Mouse (Mus musculus) kidney, embryonic 14.5 days (tissue): ENCODE results near the gene Snrpa. TPM values are rescaled to one million over a fixed set of nuclear protein-coding genes. Genes with fewer than 3 reads are reported as not detected.

Experiments
- ATAC-seq: fragments of 200-750 bp; cut with Nextera tagmentation; 2 replicates; pipeline ENCODE4 v1.8.0; 2017; ENCODE audit warnings: moderate number of reproducible peaks, mild to moderate bottlenecking, moderate TSS enrichment, moderate library complexity; ENCODE audit not compliant: low FRiP score, low TSS enrichment
- H3K27ac ChIP-seq: fragments of 300-500 bp; sonication (generic); 2 replicates; pipeline ENCODE4 v1.5.1; 2014; ENCODE audit warnings: low read depth, mild to moderate bottlenecking, low read length, moderate library complexity, mixed read lengths
- H3K27me3 ChIP-seq: fragments of 300-500 bp; sonication (generic); 2 replicates; pipeline ENCODE4 v1.6.1; 2014; ENCODE audit warnings: mild to moderate bottlenecking, low read length; ENCODE audit not compliant: control insufficient read depth, insufficient read depth
- H3K36me3 ChIP-seq: fragments of 300-500 bp; sonication (generic); 2 replicates; pipeline ENCODE4 v1.6.1; 2014; ENCODE audit warnings: low read length, mixed read lengths; ENCODE audit not compliant: control insufficient read depth, insufficient read depth
- H3K4me1 ChIP-seq: fragments of 300-500 bp; sonication (generic); 2 replicates; pipeline ENCODE4 v1.6.1; 2014; ENCODE audit warnings: low read length, mixed read lengths; ENCODE audit not compliant: control insufficient read depth, insufficient read depth
- H3K4me2 ChIP-seq: fragments of 300-500 bp; sonication (generic); replicated peaks from 2 replicates; pipeline ENCODE4 v1.6.1; 2014; ENCODE audit warnings: low read depth, mild to moderate bottlenecking, low read length
- H3K4me3 ChIP-seq: fragments of 300-500 bp; sonication (generic); 2 replicates; pipeline ENCODE4 v1.5.1; 2014; ENCODE audit warnings: mild to moderate bottlenecking, low read length
- H3K9ac ChIP-seq: fragments of 300-500 bp; sonication (generic); 2 replicates; pipeline ENCODE4 v1.6.1; 2014; ENCODE audit warnings: low read depth, mild to moderate bottlenecking, low read length, moderate library complexity
- H3K9me3 ChIP-seq: fragments of 300-500 bp; sonication (generic); 2 replicates; pipeline ENCODE4 v1.6.1; 2016; ENCODE audit warnings: low read length; ENCODE audit not compliant: control insufficient read depth
- WGBS: fragments of 180-500 bp; shearing (Covaris S2); extraction: QIAGEN DNeasy Blood & Tissue Kit; methylation state at CpG from one replicate; pipeline ENCODE4 v1.1.7; 2014; 5-methylcytosine and 5-hydroxymethylcytosine counted together
- polyA plus RNA-seq: library from polyadenylated mRNA; unstranded; fragments of >200 nt; fragmentation: Nextera tagmentation; extraction: Ambion mirVana; gene quantifications from 2 replicates; pipeline ENCODE4 v1.2.1, GENCODE M21; 2014

The Snrpa gene
- polyA plus RNA-seq, 1 experiment from 2014 or later, result 327 TPM

GRCm38 (mm10) chr7:27219937-27220336 is 23.9 kb upstream of the Snrpa start:
- peaks cover 13% of the 10 kb centered on the region; the same call in 1 of the 2 replicates for H3K36me3 ChIP-seq
- no peaks in the 10 kb centered on the region for H3K27me3 ChIP-seq
- ATAC-seq, result 0 out of 2 replicates have a peak, but pooled peaks have one; percentile 15
- no peaks in the 10 kb centered on the region for H3K9me3 ChIP-seq
- H3K4me1 ChIP-seq, result peaks cover 10% of the 10 kb centered on the region; the same call in 1 of the 2 replicates
- no peak overlapping the region for H3K4me3 ChIP-seq
- H3K4me2 ChIP-seq, result no peak overlapping the region
- no peak overlapping the region for H3K27ac ChIP-seq
- WGBS, result 61% methylated on average over 11 of the region's 11 CpGs
- no peak overlapping the region for H3K9ac ChIP-seq

GRCm38 (mm10) chr7:27218586-27218985 is 22.5 kb upstream of the Snrpa start:
- no peak overlapping the region for H3K27ac ChIP-seq
- H3K4me3 ChIP-seq, result no peak overlapping the region
- H3K9me3 ChIP-seq, result no peaks in the 10 kb centered on the region
- H3K4me2 ChIP-seq, result no peak overlapping the region
- 66% methylated on average over 7 of the region's 7 CpGs for WGBS
- H3K4me1 ChIP-seq, result 0 out of 2 replicates have a peak, but pooled peaks cover under 1% of the 10 kb centered on the region
- no peak overlapping the region for H3K9ac ChIP-seq
- H3K36me3 ChIP-seq, result peaks cover 21% of the 10 kb centered on the region
- no peak for ATAC-seq
- H3K27me3 ChIP-seq, result no peaks in the 10 kb centered on the region

GRCm38 (mm10) chr7:27212626-27213025 is 16.6 kb upstream of the Snrpa start:
- Histone ChIP-seq H3K4me2 (no peak overlapping the region), H3K4me3 (no peak overlapping the region), H3K27me3 (no peaks in the 10 kb centered on the region), H3K36me3 (peaks cover 57% of the 10 kb centered on the region), H3K4me1 (no peaks in the 10 kb centered on the region), H3K27ac (no peak overlapping the region), H3K9me3 (no peaks in the 10 kb centered on the region), H3K9ac (no peak overlapping the region)
- ATAC-seq, result no peak
- WGBS, result 93% methylated on average over 2 of the region's 2 CpGs

DNA sequence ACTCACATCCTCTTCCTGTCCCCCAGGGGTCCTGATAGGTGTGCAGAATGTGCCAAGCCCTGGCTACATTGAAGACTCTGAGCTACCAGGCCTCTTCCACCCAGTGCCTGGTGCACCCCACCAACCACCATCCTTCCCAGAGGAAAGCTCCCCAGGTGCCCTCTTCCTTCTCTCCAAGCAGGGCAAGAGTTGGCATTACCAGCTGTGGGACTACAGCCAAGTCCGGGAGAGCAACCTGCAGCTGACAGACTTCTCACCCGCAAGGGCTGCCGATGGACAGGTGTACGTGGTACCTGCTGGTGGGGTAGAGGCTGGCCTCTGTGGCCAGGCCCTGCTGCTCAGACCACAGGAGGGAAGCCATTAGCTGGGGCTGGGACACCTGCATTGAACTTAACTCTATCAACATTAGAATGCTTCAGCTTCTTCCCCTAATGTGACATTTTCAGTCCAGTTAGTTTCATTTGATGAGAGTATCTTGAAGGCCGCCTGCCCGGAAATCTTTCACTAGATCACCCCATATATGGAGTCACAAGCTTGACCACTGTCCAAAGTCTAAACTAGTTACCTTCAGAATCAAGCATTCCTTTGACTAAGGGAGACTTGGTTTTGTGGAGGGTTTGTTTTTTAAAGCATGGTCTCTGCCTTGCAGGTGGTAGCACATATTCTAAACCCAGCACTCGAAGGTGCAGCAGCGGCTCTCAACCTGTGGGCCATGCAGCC is 7.8 kb upstream of the Snrpa start:
- H3K9me3 ChIP-seq, result no peaks in the 10 kb centered on the region
- ATAC-seq, result no peak
- no peak overlapping the region for H3K27ac ChIP-seq
- 96% methylated on average over 8 of the region's 8 CpGs for WGBS
- H3K4me3 ChIP-seq, result no peak overlapping the region
- H3K27me3 ChIP-seq, result no peaks in the 10 kb centered on the region
- H3K4me1 ChIP-seq, result no peaks in the 10 kb centered on the region
- no peak overlapping the region for H3K4me2 ChIP-seq
- no peak overlapping the region for H3K9ac ChIP-seq
- peaks cover 48% of the 10 kb centered on the region for H3K36me3 ChIP-seq

DNA sequence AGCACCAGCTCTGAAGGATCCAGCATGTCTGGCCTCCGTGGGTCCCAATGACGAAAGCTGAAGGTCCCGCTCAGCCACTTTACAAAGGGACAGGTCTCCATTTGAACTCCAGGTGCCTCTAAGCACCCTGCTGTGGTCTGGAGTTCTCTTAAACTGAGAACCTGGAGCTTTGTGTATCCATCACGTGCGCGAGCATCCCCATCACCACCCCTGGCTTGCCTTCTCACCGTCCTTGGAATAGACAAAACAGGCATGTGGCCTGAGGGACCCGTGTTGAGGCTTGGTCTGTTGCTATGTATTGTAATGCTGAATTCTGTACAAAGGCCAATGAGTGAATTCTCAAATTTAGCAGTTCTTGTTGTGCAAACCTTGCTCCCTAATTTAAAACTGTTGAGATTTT is 2.7 kb upstream of the Snrpa start:
- no peaks in the 10 kb centered on the region for H3K27me3 ChIP-seq
- WGBS, result 93% methylated on average over 8 of the region's 8 CpGs
- H3K9ac ChIP-seq, result no peak overlapping the region
- peaks cover 24% of the 10 kb centered on the region for H3K36me3 ChIP-seq
- H3K4me1 ChIP-seq, result peaks cover 12% of the 10 kb centered on the region; the same call in 1 of the 2 replicates
- no peak for ATAC-seq
- H3K9me3 ChIP-seq, result no peaks in the 10 kb centered on the region
- H3K27ac ChIP-seq, result no peak overlapping the region
- H3K4me2 ChIP-seq, result no peak overlapping the region
- no peak overlapping the region for H3K4me3 ChIP-seq

DNA sequence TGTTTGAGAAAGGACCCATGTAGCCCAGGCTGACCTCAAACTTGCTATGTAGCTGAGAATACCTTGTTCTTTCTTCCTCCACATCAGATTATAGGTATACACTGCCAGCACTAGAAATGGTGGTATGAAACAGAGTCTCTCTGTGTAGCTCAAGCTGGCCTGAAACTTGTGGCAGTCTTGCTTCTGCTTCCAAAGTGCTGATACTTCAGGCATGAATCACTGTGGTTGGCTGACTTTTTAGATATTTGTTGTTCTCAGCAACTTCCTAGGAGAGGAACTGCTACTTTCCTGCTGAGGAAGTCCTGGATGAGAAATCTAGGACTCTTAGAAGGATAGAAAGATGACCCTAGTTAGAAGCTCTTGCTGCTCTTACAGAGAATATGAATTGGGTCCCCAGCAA is 2.3 kb upstream of the Snrpa start:
- no peak overlapping the region for H3K4me2 ChIP-seq
- H3K9me3 ChIP-seq, result no peaks in the 10 kb centered on the region
- no peaks in the 10 kb centered on the region for H3K27me3 ChIP-seq
- no peak for ATAC-seq
- no peak overlapping the region for H3K4me3 ChIP-seq
- no peak overlapping the region for H3K9ac ChIP-seq
- peaks cover 24% of the 10 kb centered on the region for H3K36me3 ChIP-seq
- peaks cover 12% of the 10 kb centered on the region; the same call in 1 of the 2 replicates for H3K4me1 ChIP-seq
- no peak overlapping the region for H3K27ac ChIP-seq

GRCm38 (mm10) chr7:27197634-27198033 is 1.6 kb upstream of the Snrpa start:
- Histone ChIP-seq H3K27me3 (no peaks in the 10 kb centered on the region), H3K9me3 (no peaks in the 10 kb centered on the region), H3K9ac (no peak overlapping the region), H3K27ac (no peak overlapping the region), H3K36me3 (peaks cover 24% of the 10 kb centered on the region), H3K4me1 (peaks cover 12% of the 10 kb centered on the region; the same call in 1 of the 2 replicates), H3K4me3 (no peak overlapping the region), H3K4me2 (no peak overlapping the region)
- no peak for ATAC-seq
- WGBS, result 92% methylated on average over 8 of the region's 8 CpGs

GRCm38 (mm10) chr7:27197136-27197535 is 1.1 kb upstream of the Snrpa start:
- Histone ChIP-seq H3K4me1 (peaks cover 12% of the 10 kb centered on the region; the same call in 1 of the 2 replicates), H3K9me3 (no peaks in the 10 kb centered on the region), H3K27me3 (no peaks in the 10 kb centered on the region), H3K27ac (no peak overlapping the region), H3K36me3 (peaks cover 24% of the 10 kb centered on the region), H3K9ac (no peak overlapping the region), H3K4me3 (no peak overlapping the region), H3K4me2 (no peak overlapping the region; the same call in 1 of the 2 replicates)
- WGBS, result 85% methylated on average over 3 of the region's 3 CpGs
- no peak for ATAC-seq

GRCm38 (mm10) chr7:27193731-27194130 is 2.3 kb downstream of the Snrpa start:
- no peak for ATAC-seq
- 0 out of 2 replicates have a peak overlapping the region, but pooled peaks have one; percentile 1 for H3K9ac ChIP-seq
- no peak overlapping the region; the same call in 1 of the 2 replicates for H3K4me2 ChIP-seq

More at GRCm38 (mm10) chr7:27193731-27194130, 2.3 kb downstream of the Snrpa start:
- H3K9me3 ChIP-seq, result no peaks in the 10 kb centered on the region
- 82% methylated on average over 4 of the region's 4 CpGs for WGBS
- H3K36me3 ChIP-seq, result peaks cover 54% of the 10 kb centered on the region
- H3K27me3 ChIP-seq, result no peaks in the 10 kb centered on the region
- no peak overlapping the region for H3K4me3 ChIP-seq
- H3K4me1 ChIP-seq, result peaks cover 12% of the 10 kb centered on the region; the same call in 1 of the 2 replicates
- H3K27ac ChIP-seq, result no peak overlapping the region
